Mouse (Mus musculus) CH12.LX (cell line): ENCODE results near the gene Sesn1.

Source experiments
- CTCF ChIP-seq, 2 experiments: IDR thresholded peaks in 1 of 2; conservative IDR thresholded peaks in 1 of 2; 2 replicates each; pipeline ENCODE4 v1.5.1; 2011 to 2012; ENCODE audit warnings: low read depth in 2 of 2, low read length in 2 of 2, improper control_type of control experiment in 1 of 2, inconsistent platforms in 1 of 2, mild to moderate bottlenecking in 1 of 2, moderate library complexity in 1 of 2
- GABPA ChIP-seq: IDR thresholded peaks from 2 replicates; pipeline ENCODE4 v1.6.1; 2012; ENCODE audit warnings: low read depth, low read length, improper control_type of control experiment, inconsistent platforms; ENCODE audit not compliant: insufficient replicate concordance
- KAT2A ChIP-seq: IDR thresholded peaks from 2 replicates; pipeline ENCODE4 v1.6.1; 2012; ENCODE audit warnings: low read length, improper control_type of control experiment, inconsistent platforms; ENCODE audit not compliant: insufficient replicate concordance
- NELFE ChIP-seq: IDR thresholded peaks from 2 replicates; pipeline ENCODE4 v1.6.1; 2011; ENCODE audit warnings: low read depth, low read length, improper control_type of control experiment
- POLR2A ChIP-seq: IDR thresholded peaks from 2 replicates; pipeline ENCODE4 v1.6.1; 2011; ENCODE audit warnings: low read depth, mild to moderate bottlenecking, improper control_type of control experiment, low read length
- POLR2AphosphoS2 ChIP-seq: IDR thresholded peaks from 2 replicates; pipeline ENCODE4 v1.6.1; 2011; ENCODE audit warnings: low read depth, low read length, improper control_type of control experiment
- USF1 ChIP-seq: IDR thresholded peaks from 2 replicates; pipeline ENCODE4 v1.6.1; 2014; ENCODE audit warnings: low read depth, mild to moderate bottlenecking, inconsistent platforms, low read length, improper control_type of control experiment

GRCm38 (mm10) chr10:41934633-41935475, 125.1 kb downstream of the Sesn1 start:
- TF ChIP-seq CTCF (conservative IDR thresholded peaks at IDR 0.05 in 1 of 2, IDR thresholded peaks at IDR 0.05 in 1 of 2; ENCODE audit: low read depth in 2 of 2, low read length in 2 of 2) (no peak), POLR2A (no peak), GABPA (no peak), KAT2A (no peak), NELFE (no peak), USF1 (no peak), POLR2AphosphoS2 (no peak)
